Mouse (Mus musculus): Measurements from ENCODE around the gene Asb5.
A peak's percentile ranks its signal among the peaks of the same experiment; 100 is the strongest.

DNA sequence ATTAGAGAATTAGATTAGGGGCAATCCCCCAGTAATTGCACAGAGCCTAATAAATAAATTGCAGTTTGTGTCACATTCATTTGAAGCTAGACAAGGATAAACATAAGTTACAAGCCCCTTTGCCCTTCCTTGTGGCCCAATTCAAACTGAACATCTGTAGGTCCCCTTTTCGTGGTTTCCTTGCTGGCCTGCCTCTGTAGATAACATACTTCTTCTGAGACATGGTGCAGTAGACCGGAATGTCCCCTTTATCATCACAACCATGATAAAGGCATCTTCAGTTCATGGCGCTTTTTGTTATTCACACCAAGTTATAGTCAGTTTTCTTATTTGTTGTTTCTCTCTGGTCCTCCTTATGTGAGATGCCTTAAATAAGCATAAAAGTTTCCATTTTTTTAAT lies 17.6 kb upstream of the Asb5 start:
- TF ChIP-seq CTCF (IDR thresholded peaks at IDR 0.05; ENCODE audit: low read depth) (no peak), EP300 (IDR thresholded peaks at IDR 0.05; ENCODE audit: low read depth) (0 out of 2 replicates have a peak, but pooled peaks have one; percentile 49)

Data from liver, postnatal 0 days (tissue).